Mouse (Mus musculus): ENCODE data around the gene Dnajb2.

Dnajb2 gene

GRCm38 (mm10) chr1:75236117-75237050 is at the start of gene Dnajb2:
Dnajb2 (plus strand) TSS chr1:75236406.
- peak; percentile 89 for DNase-seq (ENCODE audit: inconsistent ontology term)

- no peak for DNase-seq (ENCODE audit: inconsistent ontology term)
Observed at GRCm38 (mm10) chr1:75187126-75187525, 49.1 kb upstream of the Dnajb2 start.

- no peak for DNase-seq (ENCODE audit: inconsistent ontology term)
Observed at GRCm38 (mm10) chr1:75187914-75188483, 48.2 kb upstream of the Dnajb2 start.

- no peak for DNase-seq (ENCODE audit: inconsistent ontology term)
Observed at GRCm38 (mm10) chr1:75190577-75190976, 45.6 kb upstream of the Dnajb2 start.

GRCm38 (mm10) chr1:75191258-75191621 is 45.0 kb upstream of the Dnajb2 start:
- DNase-seq (ENCODE audit: inconsistent ontology term): no peak

GRCm38 (mm10) chr1:75191622-75192402 is 44.4 kb upstream of the Dnajb2 start, which contains the start of the genes Ankzf1 and Atg9a:
Ankzf1 (plus strand) TSS chr1:75192151.
Atg9a (minus strand) TSS chr1:75192196.
- peak; percentile 98 for DNase-seq (ENCODE audit: inconsistent ontology term)

GRCm38 (mm10) chr1:75192452-75192851 is 43.8 kb upstream of the Dnajb2 start:
- DNase-seq (ENCODE audit: inconsistent ontology term): no peak

- no peak for DNase-seq (ENCODE audit: inconsistent ontology term)
Observed at GRCm38 (mm10) chr1:75201236-75201635, 35.0 kb upstream of the Dnajb2 start.

GRCm38 (mm10) chr1:75208967-75209678 is 27.1 kb upstream of the Dnajb2 start:
- DNase-seq (ENCODE audit: inconsistent ontology term): peak; percentile 48

GRCm38 (mm10) chr1:75210136-75211087 is 25.8 kb upstream of the Dnajb2 start, which contains the start of the genes Glb1l and Stk16:
Glb1l (minus strand) TSS chr1:75210813.
Stk16 (plus strand) TSS chr1:75210838.
- DNase-seq (ENCODE audit: inconsistent ontology term): peak; percentile 92

- DNase-seq (ENCODE audit: inconsistent ontology term): no peak
Observed at GRCm38 (mm10) chr1:75211141-75211708, 25.0 kb upstream of the Dnajb2 start.

- no peak for DNase-seq (ENCODE audit: inconsistent ontology term)
Observed at GRCm38 (mm10) chr1:75212542-75212941, 23.7 kb upstream of the Dnajb2 start.

GRCm38 (mm10) chr1:75213096-75213495 is 23.1 kb upstream of the Dnajb2 start:
- no peak for DNase-seq (ENCODE audit: inconsistent ontology term)

GRCm38 (mm10) chr1:75214442-75214841 is 21.8 kb upstream of the Dnajb2 start:
- DNase-seq (ENCODE audit: inconsistent ontology term): no peak

GRCm38 (mm10) chr1:75214886-75215285 is 21.3 kb upstream of the Dnajb2 start:
- no peak for DNase-seq (ENCODE audit: inconsistent ontology term)

- no peak for DNase-seq (ENCODE audit: inconsistent ontology term)
Observed at GRCm38 (mm10) chr1:75215785-75216184, 20.4 kb upstream of the Dnajb2 start.

- DNase-seq (ENCODE audit: inconsistent ontology term): no peak
Observed at GRCm38 (mm10) chr1:75216797-75217585, 19.2 kb upstream of the Dnajb2 start.

GRCm38 (mm10) chr1:75217893-75218226 is 18.3 kb upstream of the Dnajb2 start:
- DNase-seq (ENCODE audit: inconsistent ontology term): no peak

Measured in Muller cell, postnatal 12 days (primary cell).